7 mouse cellular contexts compared by ENCODE assay signal in genomic region chr10:53629247-53629917, GRCm38 (mm10). TPM values are rescaled to one million over a fixed set of nuclear protein-coding genes. Genes with fewer than 3 reads are reported as not detected.
A peak's percentile ranks its signal among the peaks of the same experiment; 100 is the strongest.
DNase-seq lines count a peak whose midpoint lies in the region; ATAC-seq and TF ChIP-seq lines count a peak whose summit lies in the region.

No protein-coding gene starts in this region.

- peak overlapping the region; percentile 40 for H3K4me2 ChIP-seq in embryonic facial prominence, embryonic 11.5 days (ENCODE audit: low read depth, low read length)
- peak overlapping the region; percentile 49 for H3K4me2 ChIP-seq in limb, embryonic 12.5 days
- peak overlapping the region; percentile 46 for H3K4me2 ChIP-seq in midbrain, embryonic 15.5 days

- peak overlapping the region; percentile 75 for H3K4me3 ChIP-seq in embryonic facial prominence, embryonic 11.5 days (ENCODE audit: low read depth, low read length)
- H3K4me3 ChIP-seq in kidney, adult 2 months (ENCODE audit: insufficient read depth, low read depth, low read length), result peak overlapping the region; percentile 91
- peak overlapping the region; percentile 72 for H3K4me3 ChIP-seq in limb, embryonic 12.5 days (replicated peaks)
- H3K4me3 ChIP-seq in midbrain, embryonic 15.5 days, result peak overlapping the region; percentile 58
- peak overlapping the region; percentile 96 for H3K4me3 ChIP-seq in spleen, adult 2 months (ENCODE audit: extremely low read depth, insufficient read depth, insufficient read length)

- TF ChIP-seq CTCF in kidney, adult 2 months (conservative IDR thresholded peaks at IDR 0.05; ENCODE audit: insufficient read depth, insufficient read length, low read depth, low read length), result peak; percentile 43
- no peak for TF ChIP-seq CTCF in spleen, adult 2 months (IDR thresholded peaks at IDR 0.05; ENCODE audit: extremely low read depth, insufficient read depth, insufficient read length, insufficient replicate concordance)

- H3K9me3 ChIP-seq in embryonic facial prominence, embryonic 11.5 days (replicated peaks; ENCODE audit: control insufficient read depth, low read length), result no peaks in the 10 kb centered on the region
- H3K9me3 ChIP-seq in limb, embryonic 12.5 days, result no peaks in the 10 kb centered on the region
- H3K9me3 ChIP-seq in midbrain, embryonic 15.5 days, result no peaks in the 10 kb centered on the region

- TF ChIP-seq POLR2A in kidney, adult 2 months (IDR thresholded peaks at IDR 0.05; ENCODE audit: low read depth, low read length), result no peak
- TF ChIP-seq POLR2A in spleen, adult 2 months (IDR thresholded peaks at IDR 0.05; ENCODE audit: low read depth, low read length), result peak; percentile 36; the same call in 1 of the 2 replicates

- no peaks in the 10 kb centered on the region for H3K4me1 ChIP-seq in embryonic facial prominence, embryonic 11.5 days (ENCODE audit: control insufficient read depth, insufficient read depth, low read length)
- H3K4me1 ChIP-seq in kidney, adult 2 months (ENCODE audit: control insufficient read depth, insufficient read depth, low read length), result no peaks in the 10 kb centered on the region
- H3K4me1 ChIP-seq in limb, embryonic 12.5 days (replicated peaks), result peaks cover 11% of the 10 kb centered on the region
- H3K4me1 ChIP-seq in midbrain, embryonic 15.5 days, result peaks cover 5% of the 10 kb centered on the region; the same call in 1 of the 2 replicates
- H3K4me1 ChIP-seq in spleen, adult 2 months (ENCODE audit: control insufficient read depth, insufficient read depth, insufficient read length), result no peaks in the 10 kb centered on the region; the same call in 1 of the 2 replicates

- peak overlapping the region; percentile 82 for H3K9ac ChIP-seq in embryonic facial prominence, embryonic 11.5 days (replicated peaks; ENCODE audit: low read length)
- H3K9ac ChIP-seq in limb, embryonic 12.5 days (replicated peaks), result peak overlapping the region; percentile 82
- peak overlapping the region; percentile 53 for H3K9ac ChIP-seq in midbrain, embryonic 15.5 days

- H3K36me3 ChIP-seq in embryonic facial prominence, embryonic 11.5 days (replicated peaks; ENCODE audit: control insufficient read depth, insufficient read depth, low read depth, low read length), result no peaks in the 10 kb centered on the region
- no peaks in the 10 kb centered on the region for H3K36me3 ChIP-seq in kidney, adult 2 months (ENCODE audit: control insufficient read depth, insufficient read depth, low read length)
- H3K36me3 ChIP-seq in limb, embryonic 12.5 days, result peaks cover 12% of the 10 kb centered on the region
- no peaks in the 10 kb centered on the region for H3K36me3 ChIP-seq in midbrain, embryonic 15.5 days (replicated peaks)
- peaks cover 8% of the 10 kb centered on the region for H3K36me3 ChIP-seq in spleen, adult 2 months (ENCODE audit: control insufficient read depth, insufficient read depth, low read length)

- under 1% methylated on average over 66 of the region's 67 CpGs for WGBS in embryonic facial prominence, embryonic 11.5 days
- WGBS in kidney, adult 2 months, result under 1% methylated on average over 67 of the region's 67 CpGs
- under 1% methylated on average over 67 of the region's 67 CpGs for WGBS in limb, embryonic 12.5 days
- under 1% methylated on average over 67 of the region's 67 CpGs for WGBS in midbrain, embryonic 15.5 days
- under 1% methylated on average over 67 of the region's 67 CpGs for WGBS in spleen, adult 2 months

- no peaks in the 10 kb centered on the region for H3K27me3 ChIP-seq in embryonic facial prominence, embryonic 11.5 days (ENCODE audit: control insufficient read depth, insufficient read depth, low read length)
- H3K27me3 ChIP-seq in kidney, adult 2 months (replicated peaks; ENCODE audit: control insufficient read depth, insufficient read depth, low read length), result no peaks in the 10 kb centered on the region
- H3K27me3 ChIP-seq in limb, embryonic 12.5 days, result no peaks in the 10 kb centered on the region
- no peaks in the 10 kb centered on the region for H3K27me3 ChIP-seq in midbrain, embryonic 15.5 days (replicated peaks)
- H3K27me3 ChIP-seq in spleen, adult 2 months (ENCODE audit: control insufficient read depth, insufficient read depth, low read length), result no peaks in the 10 kb centered on the region

- H3K27ac ChIP-seq in embryonic facial prominence, embryonic 11.5 days (replicated peaks; ENCODE audit: low read depth, low read length), result peak overlapping the region; percentile 92
- peak overlapping the region; percentile 81 for H3K27ac ChIP-seq in kidney, adult 2 months (ENCODE audit: insufficient read depth, low read depth, low read length)
- H3K27ac ChIP-seq in limb, embryonic 12.5 days, result peak overlapping the region; percentile 96
- H3K27ac ChIP-seq in midbrain, embryonic 15.5 days, result peak overlapping the region; percentile 87
- peak overlapping the region; percentile 89 for H3K27ac ChIP-seq in spleen, adult 2 months (ENCODE audit: insufficient read depth, low read length)

- peak; percentile 84 for ATAC-seq in embryonic facial prominence, embryonic 11.5 days (replicated peaks; ENCODE audit: insufficient number of reproducible peaks, low FRiP score, low TSS enrichment, low read depth)
- peak; percentile 77 for ATAC-seq in limb, embryonic 12.5 days (ENCODE audit: insufficient number of reproducible peaks, insufficient read depth, low FRiP score, low TSS enrichment, low read depth)
- ATAC-seq in midbrain, embryonic 15.5 days (replicated peaks), result peak; percentile 90

- DNase-seq in adrenal gland, postnatal 14 days, result peak; percentile 95
- peak; percentile 95 for DNase-seq in embryonic facial prominence, embryonic 11.5 days (ENCODE audit: low spot score)
- DNase-seq in heart, adult 18-20 months, result peak; percentile 91 to 93
- peak; percentile 96 for DNase-seq in kidney, adult 2 months
- DNase-seq in spleen, adult 2 months (ENCODE audit: low read depth in 1 of 2, low spot score in 2 of 2), result peak; percentile 80 to 91

RNA-seq across cellular contexts. Expression of gene Mcm9, which starts 0.9 kb away (rescaled TPM):
- 10.2 and 10.9 TPM in 2 replicates for total RNA-seq in adrenal gland, postnatal 14 days (2021)
- 16.2 and 18.2 TPM in 2 replicates for polyA plus RNA-seq in embryonic facial prominence, embryonic 11.5 days (2014; fragmentation: Nextera tagmentation; extraction: Ambion mirVana)
- total RNA-seq in heart, adult 18-20 months (2021), result 1 to 10 TPM; 2.5 to 3.4 TPM
- 2.9 and 3.1 TPM in 2 replicates for polyA plus RNA-seq in kidney, adult 2 months (2012; rRNA removed)
- 14.5 and 15.4 TPM in 2 replicates for polyA plus RNA-seq in limb, embryonic 12.5 days (2016; fragmentation: Nextera tagmentation; extraction: Ambion mirVana)
- polyA plus RNA-seq in midbrain, embryonic 15.5 days (2015; fragmentation: Nextera tagmentation; extraction: Ambion mirVana), result 6.3 and 6.4 TPM in 2 replicates
- 3.5 and 7.1 TPM in 2 replicates for polyA plus RNA-seq in spleen, adult 2 months (2012; rRNA removed)

RNA-seq across cellular contexts. Expression of gene Asf1a, which starts 32.8 kb away (rescaled TPM):
- total RNA-seq in adrenal gland, postnatal 14 days (2021), result 35.9 and 36.5 TPM in 2 replicates
- 190 and 215 TPM in 2 replicates for polyA plus RNA-seq in embryonic facial prominence, embryonic 11.5 days (2014; fragmentation: Nextera tagmentation; extraction: Ambion mirVana)
- total RNA-seq in heart, adult 18-20 months (2021), result 10 to 100 TPM; 28.3 to 29.4 TPM
- 5.6 and 6.2 TPM in 2 replicates for polyA plus RNA-seq in kidney, adult 2 months (2012; rRNA removed)
- 170 and 172 TPM in 2 replicates for polyA plus RNA-seq in limb, embryonic 12.5 days (2016; fragmentation: Nextera tagmentation; extraction: Ambion mirVana)
- polyA plus RNA-seq in midbrain, embryonic 15.5 days (2015; fragmentation: Nextera tagmentation; extraction: Ambion mirVana), result 59.3 and 59.6 TPM in 2 replicates
- polyA plus RNA-seq in spleen, adult 2 months (2012; rRNA removed), result 2.4 and 2.6 TPM in 2 replicates

Comparison
In these comparisons a context has a peak if more than half of its experiments do, and no peak if none do; other contexts are left out.
1. Peak in every context shown above with its lines: DNase-seq, ATAC-seq, H3K4me3 ChIP-seq and H3K27ac ChIP-seq.